Mouse (Mus musculus) kidney, adult 2 months (tissue): Measurements from ENCODE around the gene Akt2.

Experiments
- CTCF ChIP-seq: fragments of 200-500 bp; conservative IDR thresholded peaks from 2 replicates; pipeline ENCODE4 v1.5.1; 2011; ENCODE audit warnings: low read depth, mild to moderate bottlenecking, control low read depth, low read length, moderate library complexity, mixed read lengths; ENCODE audit not compliant: insufficient read depth, insufficient read length
- POLR2A ChIP-seq: fragments of 200-500 bp; IDR thresholded peaks from one replicate; pipeline ENCODE4 v1.6.1; 2011; ENCODE audit warnings: low read depth, low read length, control low read depth

- TF ChIP-seq CTCF (no peak), POLR2A (no peak)
Measured at GRCm38 (mm10) chr7:27607580-27607979, 16.2 kb downstream of the Akt2 start.
